Mouse (Mus musculus) WW6 (cell line): ENCODE measurements around the gene Calml4.
"Not testable (repeated sequence)": the region's sequence is repeated elsewhere in the genome, so short reads cannot be mapped to it uniquely, and the experiment has no call there.

Source experiments
- DNase-seq: peaks from one replicate; pipeline ENCODE4 v3.0.0-alpha.2; 2013; ENCODE audit warnings: low read depth, low spot score

Calml4 gene

GRCm38 (mm10) chr9:62835705-62836446 is 22.0 kb upstream of the Calml4 start:
- no peak for DNase-seq

GRCm38 (mm10) chr9:62837611-62838010 is 20.3 kb upstream of the Calml4 start:
- DNase-seq, result no peak

- no peak for DNase-seq
These were observed 19.8 kb upstream of the Calml4 start for GRCm38 (mm10) chr9:62838146-62838505.

GRCm38 (mm10) chr9:62838506-62839171 is 19.2 kb upstream of the Calml4 start, which contains the start of gene Cln6:
Cln6 (plus strand) TSS chr9:62838785.
- peak; percentile 71 for DNase-seq

- no peak for DNase-seq
These were observed 18.6 kb upstream of the Calml4 start for GRCm38 (mm10) chr9:62839172-62839770.

DNA sequence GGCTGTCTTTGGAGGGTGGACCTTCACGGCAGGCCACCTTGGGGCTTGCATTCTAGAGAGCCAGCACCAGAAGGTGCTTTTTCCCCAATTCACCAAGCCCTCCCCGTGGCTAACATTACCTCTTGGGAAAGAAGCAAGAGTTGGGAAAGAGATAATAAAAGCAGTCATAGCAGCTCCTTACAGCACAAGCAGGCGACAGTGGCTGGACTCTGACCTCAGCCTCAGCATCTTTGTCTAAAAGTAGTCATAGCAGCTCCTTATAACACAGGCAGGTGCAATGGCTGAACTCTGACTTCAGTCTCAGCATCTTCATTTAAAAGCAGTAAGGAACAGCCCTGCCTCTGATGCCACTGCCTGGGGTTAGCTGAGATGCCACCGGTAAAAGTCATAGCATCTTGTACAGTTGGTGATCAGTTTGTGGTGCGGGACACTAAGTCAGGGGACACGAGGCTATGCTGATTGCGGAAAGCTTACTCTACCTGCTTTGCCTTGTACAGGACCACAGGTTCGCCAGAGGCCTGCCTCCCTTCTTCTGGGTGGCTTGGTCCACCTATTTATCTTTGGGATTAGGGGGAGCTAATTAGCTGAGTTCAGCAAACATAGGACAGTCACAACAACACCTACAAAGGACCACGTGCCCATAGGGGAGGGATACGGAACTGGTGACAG is 14.4 kb upstream of the Calml4 start:
- no peak for DNase-seq

DNA sequence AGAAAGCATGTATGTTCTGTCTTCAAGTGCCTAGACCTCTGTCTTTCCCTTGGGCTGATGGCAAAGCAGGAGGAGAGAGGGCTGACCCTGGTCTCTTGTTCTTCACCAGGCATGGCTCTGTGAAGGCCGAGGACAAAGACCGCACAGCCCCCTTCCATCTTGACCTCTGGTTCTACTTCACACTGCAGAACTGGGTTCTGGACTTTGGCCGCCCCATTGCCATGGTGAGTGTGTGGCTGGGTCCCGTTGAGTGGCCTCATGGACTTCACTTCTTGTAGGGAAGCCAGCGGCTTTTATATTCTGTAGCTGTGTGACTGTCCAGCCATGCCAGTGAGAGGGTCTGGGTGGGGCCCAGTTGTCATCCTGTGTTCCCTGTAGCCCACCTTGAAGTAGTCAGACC is 13.4 kb upstream of the Calml4 start:
- DNase-seq, result no peak

GRCm38 (mm10) chr9:62847694-62848093 is 10.2 kb upstream of the Calml4 start:
- peak; percentile 59 for DNase-seq

DNA sequence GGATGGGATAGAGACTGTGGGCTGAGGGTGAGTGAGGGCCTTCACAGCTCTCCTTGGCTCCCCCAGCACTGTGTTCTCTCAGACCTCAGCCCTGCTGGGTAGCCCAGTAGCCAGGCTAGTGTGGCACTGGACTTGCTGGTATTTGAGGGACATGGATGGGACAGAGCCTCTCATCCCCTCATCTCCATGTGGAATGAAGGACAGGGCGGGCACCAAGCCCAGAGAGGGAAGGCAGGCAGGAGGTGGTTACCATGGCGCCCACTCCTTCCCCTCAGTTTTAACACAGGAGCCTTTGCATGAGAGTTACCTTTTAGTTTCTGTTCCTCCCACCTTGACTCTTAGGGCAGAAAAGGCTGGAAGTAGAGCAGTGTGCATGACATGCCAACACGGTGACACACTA is 9.2 kb upstream of the Calml4 start:
- no peak for DNase-seq

DNA sequence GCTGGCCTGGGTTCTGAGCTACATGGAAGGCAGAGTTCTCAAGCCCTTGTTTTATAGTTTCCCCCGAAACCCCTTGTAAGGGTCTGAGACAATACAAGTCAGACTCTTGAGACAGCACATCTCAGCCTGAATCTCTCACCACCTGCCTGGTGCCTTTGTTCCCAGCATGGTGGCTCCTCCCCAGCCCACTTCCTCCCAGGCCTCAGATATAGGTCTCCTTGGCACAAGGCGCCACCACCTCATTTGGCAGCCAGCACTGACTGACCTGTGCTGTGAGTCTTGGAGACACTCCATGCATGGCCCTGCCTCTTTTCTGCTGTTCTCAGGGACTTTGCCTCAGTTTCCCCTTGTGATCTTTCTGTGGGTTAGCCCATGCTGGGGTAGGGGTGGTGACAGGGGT is 6.3 kb upstream of the Calml4 start:
- no peak for DNase-seq

GRCm38 (mm10) chr9:62854483-62854882 is 3.4 kb upstream of the Calml4 start:
- no peak for DNase-seq

- no peak for DNase-seq
These were observed 664 bp upstream of the Calml4 start for GRCm38 (mm10) chr9:62857216-62857615.

GRCm38 (mm10) chr9:62858266-62859019 is 563 bp downstream of the Calml4 start:
- no peak for DNase-seq

GRCm38 (mm10) chr9:62860102-62860501 is 2.2 kb downstream of the Calml4 start:
- DNase-seq, result not testable (repeated sequence)

DNA sequence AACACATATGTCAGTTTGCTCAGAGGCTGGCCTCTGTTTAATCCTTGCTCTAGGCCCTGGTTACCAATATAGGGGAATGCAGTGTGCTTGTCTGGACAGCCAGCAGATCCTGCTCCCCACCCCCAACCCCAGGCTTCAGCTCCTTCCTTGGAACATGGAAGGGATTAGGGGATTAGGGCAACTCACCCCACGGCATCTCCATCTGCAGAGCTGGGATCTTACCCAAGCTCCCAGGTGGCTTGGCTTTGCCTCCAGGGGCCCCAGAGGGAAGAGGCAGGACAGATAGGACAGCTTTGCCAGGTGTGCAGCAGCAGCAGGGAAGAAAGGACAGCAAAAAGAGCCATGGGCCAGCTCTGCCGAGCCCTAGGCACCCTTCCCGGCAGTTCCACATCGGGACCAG is 3.0 kb downstream of the Calml4 start:
- DNase-seq, result no peak

- DNase-seq, result not testable (repeated sequence)
These were observed 11.4 kb downstream of the Calml4 start for GRCm38 (mm10) chr9:62869236-62869635.

DNA sequence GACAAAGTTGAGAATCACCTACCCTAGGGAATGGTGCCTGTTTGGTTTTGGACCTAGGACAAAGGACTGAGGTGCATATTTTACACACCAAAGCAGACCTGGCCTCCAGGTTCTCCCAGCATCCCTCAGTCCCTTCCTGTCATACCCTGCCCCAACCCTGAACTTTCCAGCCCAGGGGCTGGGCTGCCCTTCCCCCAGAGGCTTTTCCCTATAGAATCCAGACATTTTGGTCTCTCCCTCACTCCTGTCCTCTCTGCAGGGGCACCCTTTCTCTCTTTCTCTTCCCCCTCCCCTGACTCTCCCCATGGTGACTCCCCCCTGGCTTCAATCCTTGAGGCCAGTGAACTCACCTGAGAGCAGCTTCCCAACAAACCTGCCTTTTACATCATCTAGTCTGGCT is 12.8 kb downstream of the Calml4 start:
- DNase-seq, result no peak

DNA sequence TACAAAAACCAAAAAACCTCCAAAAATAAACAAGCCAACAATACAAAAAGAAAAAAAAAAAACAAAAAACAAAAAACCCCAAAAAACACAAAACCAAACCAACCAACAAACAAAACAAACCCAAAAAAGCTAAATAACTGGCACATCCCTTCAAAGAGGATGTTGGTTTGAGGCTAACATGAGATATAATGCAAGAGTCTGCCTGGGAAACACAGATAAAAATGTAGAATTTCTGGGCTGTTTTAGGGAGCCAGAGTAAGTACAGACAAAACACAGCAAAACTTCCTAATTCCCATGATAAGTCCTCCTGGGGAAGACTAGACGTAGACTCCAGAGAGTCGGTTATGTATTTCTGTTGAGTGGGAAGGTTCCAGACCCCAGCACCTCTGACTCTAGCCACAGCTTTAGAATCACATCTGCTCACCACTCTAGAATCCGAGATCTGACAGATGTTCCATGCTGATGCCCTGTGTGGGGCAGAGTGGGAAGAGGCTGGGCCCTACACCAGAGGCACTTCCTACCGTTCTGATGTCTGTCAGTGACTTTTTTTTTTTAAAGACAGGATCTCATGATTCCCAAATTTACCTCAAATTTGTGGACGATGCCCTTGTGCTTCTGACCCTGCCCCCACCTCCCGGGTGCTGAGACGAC is 19.2 kb downstream of the Calml4 start:
- DNase-seq, result no peak

- no peak for DNase-seq
These were observed 19.9 kb downstream of the Calml4 start for GRCm38 (mm10) chr9:62877825-62878224.

DNA sequence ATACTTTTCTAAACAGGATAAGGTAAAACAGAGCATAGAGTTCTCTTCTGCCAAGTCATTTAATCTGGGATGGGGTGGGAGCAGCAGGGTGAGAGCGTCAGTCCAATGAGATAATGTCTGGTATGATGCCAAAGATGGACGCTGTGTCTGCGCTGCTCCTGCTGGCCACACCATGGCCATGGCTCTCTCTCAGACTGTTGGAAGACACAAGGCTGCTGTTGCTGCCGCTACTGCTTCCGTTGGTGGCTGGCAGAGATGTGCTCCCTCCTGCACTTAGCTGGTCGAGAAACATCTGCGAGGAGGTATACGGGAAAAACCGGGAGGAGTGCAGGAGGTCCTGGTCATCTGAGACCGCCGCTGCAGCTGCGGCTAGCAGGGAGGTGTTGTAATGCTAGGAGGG is 24.0 kb downstream of the Calml4 start:
- DNase-seq, result no peak

GRCm38 (mm10) chr9:62894486-62894885 is 36.6 kb downstream of the Calml4 start:
- no peak for DNase-seq
